Mouse (Mus musculus) kidney, embryonic 14.5 days (tissue): ENCODE measurements around the gene Arl5c. TPM values are rescaled to one million over a fixed set of nuclear protein-coding genes. Genes with fewer than 3 reads are reported as not detected.

Experiments
- ATAC-seq: fragments of 200-750 bp; cut with Nextera tagmentation; 2 replicates; pipeline ENCODE4 v1.8.0; 2017; ENCODE audit warnings: moderate number of reproducible peaks, mild to moderate bottlenecking, moderate TSS enrichment, moderate library complexity; ENCODE audit not compliant: low FRiP score, low TSS enrichment
- H3K27ac ChIP-seq: fragments of 300-500 bp; sonication (generic); 2 replicates; pipeline ENCODE4 v1.5.1; 2014; ENCODE audit warnings: low read depth, mild to moderate bottlenecking, low read length, moderate library complexity, mixed read lengths
- H3K27me3 ChIP-seq: fragments of 300-500 bp; sonication (generic); 2 replicates; pipeline ENCODE4 v1.6.1; 2014; ENCODE audit warnings: mild to moderate bottlenecking, low read length; ENCODE audit not compliant: control insufficient read depth, insufficient read depth
- H3K36me3 ChIP-seq: fragments of 300-500 bp; sonication (generic); 2 replicates; pipeline ENCODE4 v1.6.1; 2014; ENCODE audit warnings: low read length, mixed read lengths; ENCODE audit not compliant: control insufficient read depth, insufficient read depth
- H3K4me1 ChIP-seq: fragments of 300-500 bp; sonication (generic); 2 replicates; pipeline ENCODE4 v1.6.1; 2014; ENCODE audit warnings: low read length, mixed read lengths; ENCODE audit not compliant: control insufficient read depth, insufficient read depth
- H3K4me2 ChIP-seq: fragments of 300-500 bp; sonication (generic); replicated peaks from 2 replicates; pipeline ENCODE4 v1.6.1; 2014; ENCODE audit warnings: low read depth, mild to moderate bottlenecking, low read length
- H3K4me3 ChIP-seq: fragments of 300-500 bp; sonication (generic); 2 replicates; pipeline ENCODE4 v1.5.1; 2014; ENCODE audit warnings: mild to moderate bottlenecking, low read length
- H3K9ac ChIP-seq: fragments of 300-500 bp; sonication (generic); 2 replicates; pipeline ENCODE4 v1.6.1; 2014; ENCODE audit warnings: low read depth, mild to moderate bottlenecking, low read length, moderate library complexity
- H3K9me3 ChIP-seq: fragments of 300-500 bp; sonication (generic); 2 replicates; pipeline ENCODE4 v1.6.1; 2016; ENCODE audit warnings: low read length; ENCODE audit not compliant: control insufficient read depth
- WGBS: fragments of 180-500 bp; shearing (Covaris S2); extraction: QIAGEN DNeasy Blood & Tissue Kit; methylation state at CpG from one replicate; pipeline ENCODE4 v1.1.7; 2014; 5-methylcytosine and 5-hydroxymethylcytosine counted together
- polyA plus RNA-seq: library from polyadenylated mRNA; unstranded; fragments of >200 nt; fragmentation: Nextera tagmentation; extraction: Ambion mirVana; gene quantifications from 2 replicates; pipeline ENCODE4 v1.2.1, GENCODE M21; 2014

The Arl5c gene
- polyA plus RNA-seq, 1 experiment from 2014 or later = 9.3 TPM

GRCm38 (mm10) chr11:98001986-98002385, 6.0 kb upstream of the Arl5c start:
- H3K27ac ChIP-seq = no peak overlapping the region
- ATAC-seq = no peak
- peaks cover 15% of the 10 kb centered on the region for H3K36me3 ChIP-seq
- no peak overlapping the region for H3K9ac ChIP-seq
- peaks cover 6% of the 10 kb centered on the region for H3K27me3 ChIP-seq
- H3K4me3 ChIP-seq = no peak overlapping the region
- no peak overlapping the region for H3K4me2 ChIP-seq
- WGBS = 62% methylated on average over 6 of the region's 6 CpGs
- peaks cover 10% of the 10 kb centered on the region for H3K4me1 ChIP-seq
- H3K9me3 ChIP-seq = no peaks in the 10 kb centered on the region

DNA sequence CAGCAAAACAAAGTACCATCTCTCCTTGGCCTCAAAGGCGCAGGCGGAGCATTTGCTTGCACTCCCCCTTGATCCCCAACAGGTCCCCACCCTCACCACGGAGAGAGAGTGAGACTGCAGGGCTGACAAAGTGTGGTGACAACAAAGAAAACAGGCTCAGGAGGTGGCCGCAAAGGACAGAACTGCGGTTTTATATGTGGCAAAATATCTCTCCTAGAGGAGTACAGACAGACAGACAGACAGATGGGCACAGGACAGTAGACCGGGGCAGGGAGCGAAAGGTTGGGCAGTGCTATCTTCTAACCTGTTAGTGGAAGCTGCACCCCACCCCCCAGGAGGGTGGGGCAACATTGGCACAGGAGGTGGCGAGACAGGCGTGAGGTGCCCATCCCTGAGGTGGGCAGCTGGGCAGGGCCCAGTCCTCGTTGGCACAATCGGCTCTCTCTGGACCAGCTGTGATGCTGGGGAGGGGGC, 5.4 kb upstream of the Arl5c start:
- ATAC-seq = no peak
- Histone ChIP-seq H3K4me1 (peaks cover 10% of the 10 kb centered on the region), H3K4me2 (no peak overlapping the region), H3K27me3 (peaks cover 6% of the 10 kb centered on the region), H3K4me3 (no peak overlapping the region), H3K9ac (no peak overlapping the region), H3K27ac (no peak overlapping the region), H3K36me3 (peaks cover 15% of the 10 kb centered on the region), H3K9me3 (no peaks in the 10 kb centered on the region)
- WGBS = 34% methylated on average over 11 of the region's 11 CpGs

DNA sequence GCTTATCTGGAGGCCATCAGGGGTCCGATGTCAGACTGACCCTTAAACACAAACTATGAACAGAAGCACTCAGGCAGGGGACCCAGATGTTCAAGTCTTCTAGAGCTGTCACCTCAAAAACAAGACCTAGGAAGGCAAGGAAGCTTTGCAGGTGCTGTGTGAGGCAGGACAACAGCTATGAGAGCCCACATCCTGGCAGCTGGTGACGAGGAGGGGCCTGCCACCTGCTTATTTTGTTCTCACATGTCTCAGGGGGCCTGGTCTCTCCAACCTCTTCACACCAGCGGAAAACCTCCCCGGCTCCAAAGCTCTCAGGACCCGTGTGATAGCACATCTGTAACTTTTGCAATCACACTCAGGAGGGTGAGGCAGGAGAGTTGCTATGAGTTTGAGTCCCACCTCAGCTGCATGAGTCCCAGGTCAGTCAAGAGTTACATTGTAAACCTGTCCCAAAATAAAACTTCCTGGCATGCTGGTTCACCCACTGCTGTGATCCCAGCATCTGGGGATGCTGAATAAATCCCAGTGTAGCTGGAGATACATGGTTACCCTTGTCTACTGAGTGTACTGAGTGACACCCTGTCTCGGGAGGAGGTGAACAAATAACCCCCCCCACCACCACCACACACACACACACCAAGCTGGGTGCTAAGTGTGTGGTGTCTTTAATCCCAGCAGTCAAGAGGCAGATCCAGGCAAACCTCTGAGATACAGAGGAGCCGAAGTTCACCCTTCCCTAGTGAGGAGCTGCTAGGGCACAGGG, 4.6 kb upstream of the Arl5c start:
- Histone ChIP-seq H3K27ac (no peak overlapping the region), H3K9me3 (no peaks in the 10 kb centered on the region), H3K27me3 (peaks cover 6% of the 10 kb centered on the region), H3K36me3 (peaks cover 12% of the 10 kb centered on the region; the same call in 1 of the 2 replicates), H3K9ac (no peak overlapping the region; the same call in 1 of the 2 replicates), H3K4me2 (no peak overlapping the region), H3K4me3 (no peak overlapping the region), H3K4me1 (peaks cover 10% of the 10 kb centered on the region)
- WGBS = 16% methylated on average over 7 of the region's 7 CpGs
- ATAC-seq = no peak

GRCm38 (mm10) chr11:97999748-98000147, 3.8 kb upstream of the Arl5c start:
- no peak overlapping the region for H3K9ac ChIP-seq
- no peaks in the 10 kb centered on the region for H3K9me3 ChIP-seq
- H3K4me3 ChIP-seq = no peak overlapping the region
- peaks cover 6% of the 10 kb centered on the region for H3K27me3 ChIP-seq
- H3K4me1 ChIP-seq = peaks cover 14% of the 10 kb centered on the region
- H3K27ac ChIP-seq = no peak overlapping the region
- 39% methylated on average over 5 of the region's 5 CpGs for WGBS
- peaks cover 6% of the 10 kb centered on the region; the same call in 1 of the 2 replicates for H3K36me3 ChIP-seq
- ATAC-seq = no peak
- no peak overlapping the region for H3K4me2 ChIP-seq

DNA sequence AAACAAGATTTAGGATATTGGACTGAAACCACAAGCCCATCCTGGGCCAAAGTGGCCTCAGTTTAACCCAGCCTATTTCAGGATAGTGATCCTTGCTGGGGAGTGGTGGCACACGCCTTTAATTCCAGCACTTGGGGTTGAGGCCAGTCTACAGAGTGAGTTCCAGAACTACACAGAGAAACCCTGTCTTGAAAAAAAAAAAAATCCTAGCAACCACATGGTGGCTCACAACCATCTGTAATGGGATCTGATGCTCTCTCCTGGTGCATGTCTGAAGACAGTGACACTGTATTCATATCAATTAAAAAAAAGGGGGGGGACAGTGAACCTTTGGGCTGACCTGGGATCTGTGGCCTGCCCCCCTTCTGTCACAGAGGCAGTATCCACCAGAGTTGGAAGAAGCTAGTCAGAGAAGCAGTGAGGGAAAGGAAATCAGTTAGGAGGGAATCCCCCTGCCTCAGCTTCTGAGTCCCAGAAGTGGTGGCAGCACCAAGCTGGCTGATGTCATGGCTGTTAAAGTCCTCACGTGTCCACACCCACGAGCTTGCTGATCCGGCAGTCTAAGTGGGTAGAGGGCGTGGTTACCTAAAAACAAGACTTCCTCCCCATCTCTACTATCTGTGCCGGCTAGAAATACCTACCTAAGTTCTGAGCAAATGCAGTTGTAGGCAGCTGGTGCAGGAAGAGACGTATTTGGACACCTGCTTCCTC, 3.1 kb upstream of the Arl5c start:
- Histone ChIP-seq H3K4me3 (no peak overlapping the region), H3K9ac (no peak overlapping the region), H3K36me3 (no peaks in the 10 kb centered on the region), H3K4me1 (peaks cover 14% of the 10 kb centered on the region), H3K4me2 (no peak overlapping the region), H3K27me3 (peaks cover 6% of the 10 kb centered on the region), H3K9me3 (no peaks in the 10 kb centered on the region), H3K27ac (no peak overlapping the region)
- 60% methylated on average over 7 of the region's 7 CpGs for WGBS
- no peak for ATAC-seq

DNA sequence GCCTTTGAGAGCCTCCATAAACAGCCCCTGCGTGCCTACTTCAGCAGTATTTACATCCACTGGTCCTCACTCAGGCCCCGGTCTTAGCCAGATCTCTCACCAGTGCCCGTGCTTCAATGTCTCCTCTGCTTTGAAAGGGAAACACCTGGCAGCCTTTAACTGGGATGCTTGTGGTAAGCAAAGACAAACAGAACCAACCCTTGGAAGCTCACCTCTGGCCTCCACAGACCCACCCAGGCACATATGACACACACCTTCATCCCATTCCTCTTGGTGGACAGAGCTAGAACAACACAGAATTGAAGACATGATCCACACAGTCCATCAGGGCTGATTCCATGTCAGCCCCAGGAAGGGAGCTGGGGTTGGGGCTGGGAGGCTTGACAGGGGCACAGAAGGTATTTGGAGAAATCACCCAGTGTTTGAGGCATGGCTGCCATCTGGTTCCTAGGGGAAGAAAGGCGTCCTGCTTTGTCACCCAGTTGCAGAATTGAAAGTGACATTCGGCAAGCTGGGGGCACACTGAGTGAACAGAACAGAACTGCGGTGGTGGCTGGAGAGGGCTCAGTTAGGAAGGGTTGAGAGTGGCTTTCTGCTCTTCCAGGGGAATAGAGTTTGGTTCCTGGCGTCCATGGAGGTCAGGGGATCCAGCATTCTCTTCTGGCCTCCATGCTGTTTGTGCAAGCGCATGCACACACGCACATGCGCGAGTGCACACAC, 2.3 kb upstream of the Arl5c start:
- 74% methylated on average over 11 of the region's 11 CpGs for WGBS
- H3K36me3 ChIP-seq = no peaks in the 10 kb centered on the region
- no peaks in the 10 kb centered on the region for H3K9me3 ChIP-seq
- peaks cover 12% of the 10 kb centered on the region for H3K4me1 ChIP-seq
- H3K27me3 ChIP-seq = peaks cover 6% of the 10 kb centered on the region
- no peak overlapping the region for H3K4me3 ChIP-seq
- H3K27ac ChIP-seq = no peak overlapping the region
- ATAC-seq = no peak
- no peak overlapping the region for H3K4me2 ChIP-seq
- no peak overlapping the region for H3K9ac ChIP-seq

DNA sequence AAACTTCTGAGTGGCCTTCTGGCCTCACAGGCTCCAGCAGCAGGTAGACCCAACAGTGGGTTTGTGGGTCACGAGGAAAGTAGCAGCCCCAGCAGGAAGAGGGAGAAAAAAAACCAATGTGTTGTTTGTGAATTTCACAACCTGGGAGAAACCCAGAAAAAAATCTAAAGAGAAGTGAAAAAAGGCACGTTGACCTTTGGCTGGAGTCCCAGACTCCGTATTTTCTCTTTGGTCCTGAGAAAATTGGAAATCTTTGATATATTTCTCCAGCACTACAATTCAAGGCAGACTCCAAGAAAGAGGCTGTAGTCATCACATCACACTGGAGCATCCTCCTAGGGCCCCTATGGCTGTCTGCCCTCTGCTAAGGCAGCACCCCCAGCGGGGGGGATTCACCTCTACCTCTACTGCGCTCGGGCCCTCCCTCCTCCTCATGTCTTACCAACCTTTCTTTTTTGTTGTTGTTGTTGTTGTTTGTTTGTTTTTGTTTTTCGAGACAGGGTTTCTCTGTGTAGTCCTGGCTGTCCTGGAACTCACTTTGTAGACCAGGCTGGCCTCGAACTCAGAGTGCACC, 1.5 kb upstream of the Arl5c start:
- no peak overlapping the region for H3K4me3 ChIP-seq
- H3K9me3 ChIP-seq = no peaks in the 10 kb centered on the region
- peaks cover 6% of the 10 kb centered on the region for H3K27me3 ChIP-seq
- 82% methylated on average over 8 of the region's 8 CpGs for WGBS
- no peak overlapping the region for H3K9ac ChIP-seq
- no peak overlapping the region for H3K4me2 ChIP-seq
- no peak for ATAC-seq
- H3K36me3 ChIP-seq = no peaks in the 10 kb centered on the region
- 0 out of 2 replicates have a peak, but pooled peaks cover 4% of the 10 kb centered on the region for H3K4me1 ChIP-seq
- H3K27ac ChIP-seq = no peak overlapping the region

DNA sequence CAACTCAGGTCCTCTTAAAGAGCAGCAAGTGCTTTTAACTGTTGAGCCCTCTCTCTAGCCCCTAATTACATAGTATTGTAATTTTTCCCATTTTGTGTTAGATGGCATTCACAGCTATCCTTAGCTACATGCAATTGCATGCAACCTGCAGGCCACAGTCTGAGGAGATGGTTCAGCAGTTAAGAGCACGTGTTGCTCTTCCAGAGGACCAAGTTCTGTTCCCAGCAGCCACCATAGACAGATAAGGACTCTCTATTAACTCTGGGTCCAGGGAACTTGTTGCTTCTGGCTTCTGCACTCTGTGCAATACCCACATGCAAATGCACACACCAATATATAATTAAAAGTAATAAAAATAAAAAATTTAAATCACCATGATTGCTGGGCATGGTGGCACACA, 710 bp upstream of the Arl5c start:
- Histone ChIP-seq H3K4me2 (no peak overlapping the region), H3K36me3 (no peaks in the 10 kb centered on the region), H3K27me3 (peaks cover 6% of the 10 kb centered on the region), H3K4me3 (no peak overlapping the region), H3K4me1 (0 out of 2 replicates have a peak, but pooled peaks cover 3% of the 10 kb centered on the region), H3K9ac (no peak overlapping the region), H3K9me3 (no peaks in the 10 kb centered on the region), H3K27ac (no peak overlapping the region)
- WGBS = 74% methylated on average over 1 of the region's 1 CpGs
- ATAC-seq = no peak
